ENCODE assay signal across 34 mouse cellular contexts in the genomic region with DNA sequence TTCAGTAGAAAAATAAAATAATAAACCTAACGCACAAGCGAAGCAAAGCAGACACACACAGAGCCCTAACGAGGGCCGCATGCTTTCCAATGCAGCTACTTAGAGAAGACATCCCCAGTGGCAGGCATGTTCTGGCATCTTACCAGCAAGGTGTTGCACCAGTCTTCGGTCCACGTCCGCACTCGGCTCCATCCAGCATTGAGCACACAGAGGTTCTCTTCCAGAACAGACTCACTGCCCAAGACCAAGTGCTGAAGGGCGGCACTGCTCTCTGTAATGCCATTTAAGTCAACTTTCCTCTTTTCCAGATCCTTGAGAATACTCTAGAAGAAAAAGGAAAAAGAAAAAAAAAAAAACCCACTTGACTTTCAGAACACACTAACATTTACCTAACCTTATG.
"Had no signal": no experiment of that assay in that cellular context is flagged by ENCODE, and none has a peak within 500 bp of the region (broad histone marks: within the 10 kb centered on the region; RNA-seq: fewer than 3 reads in every experiment).

No protein-coding gene starts in this region.

- DNase-seq: heart, postnatal 10 days; heart, postnatal 14 days; heart, postnatal 4 days; kidney, adult 11 months; kidney, adult 18-20 months; kidney, adult 2 months; kidney, adult 8-10 months; kidney, adult 9 months; kidney, postnatal 10 days; kidney, postnatal 14 days; kidney, postnatal 25 days; kidney, postnatal 36 days; kidney, postnatal 4 days; layer of hippocampus, adult 9-11 months; layer of hippocampus, postnatal 36 days had no signal

- H3K4me2 ChIP-seq: heart, embryonic 11.5 days; heart, embryonic 12.5 days; heart, embryonic 13.5 days; heart, embryonic 15.5 days; hindbrain, embryonic 12.5 days; hindbrain, embryonic 13.5 days; hindbrain, embryonic 14.5 days; hindbrain, embryonic 15.5 days; intestine, embryonic 15.5 days; kidney, embryonic 15.5 days had no signal

- H3K9ac ChIP-seq: heart, embryonic 12.5 days; heart, embryonic 13.5 days; heart, embryonic 15.5 days; hindbrain, embryonic 12.5 days; hindbrain, embryonic 13.5 days; hindbrain, embryonic 14.5 days; hindbrain, embryonic 15.5 days; intestine, embryonic 15.5 days; kidney, embryonic 15.5 days had no signal

- H3K4me3 ChIP-seq: heart, embryonic 10.5 days; heart, embryonic 12.5 days; heart, embryonic 13.5 days; heart, embryonic 15.5 days; hindbrain, embryonic 10.5 days; hindbrain, embryonic 12.5 days; hindbrain, embryonic 13.5 days; hindbrain, embryonic 15.5 days; intestine, embryonic 15.5 days; kidney, embryonic 15.5 days; layer of hippocampus, adult 2 months had no signal

- H3K9me3 ChIP-seq: heart, embryonic 10.5 days; heart, embryonic 12.5 days; heart, embryonic 13.5 days; heart, embryonic 15.5 days; hindbrain, embryonic 10.5 days; hindbrain, embryonic 12.5 days; hindbrain, embryonic 13.5 days; hindbrain, embryonic 15.5 days; intestine, embryonic 15.5 days; kidney, embryonic 15.5 days had no signal

- H3K36me3 ChIP-seq: hindbrain, embryonic 12.5 days; hindbrain, embryonic 13.5 days; hindbrain, embryonic 15.5 days; intestine, embryonic 15.5 days had no signal

- H3K27me3 ChIP-seq: heart, embryonic 12.5 days; heart, embryonic 13.5 days; heart, embryonic 15.5 days; hindbrain, embryonic 12.5 days; hindbrain, embryonic 13.5 days; hindbrain, embryonic 15.5 days; intestine, embryonic 15.5 days; kidney, embryonic 15.5 days had no signal

- H3K4me1 ChIP-seq: heart, embryonic 10.5 days; heart, embryonic 12.5 days; heart, embryonic 13.5 days; heart, embryonic 15.5 days; hindbrain, embryonic 10.5 days; hindbrain, embryonic 12.5 days; hindbrain, embryonic 13.5 days; hindbrain, embryonic 15.5 days; intestine, embryonic 15.5 days; kidney, embryonic 15.5 days had no signal

- ATAC-seq: hindbrain, embryonic 16.5 days; hindbrain, postnatal 0 days; inflammation-experienced regulatory T-cells, adult 6 months; intestine, embryonic 15.5 days; intestine, embryonic 16.5 days; intestine, postnatal 0 days had no signal

- H3K27ac ChIP-seq: heart, embryonic 10.5 days; heart, embryonic 13.5 days; heart, embryonic 15.5 days; hindbrain, embryonic 10.5 days; hindbrain, embryonic 12.5 days; hindbrain, embryonic 13.5 days; hindbrain, embryonic 14.5 days; hindbrain, embryonic 15.5 days; hindbrain, postnatal 0 days; intestine, embryonic 15.5 days; kidney, embryonic 15.5 days; kidney, postnatal 0 days; layer of hippocampus, adult 2 months had no signal
